Mouse (Mus musculus): ENCODE measurements at regions not wholly inside any gene's neighbourhood (a gene's known extent, or its start where the extent isn't known, plus 50 kb on each side); places are given as distances from the start of the nearest gene placed in this dataset.

GRCm38 (mm10) chr13:72691783-72692729, 63.4 kb downstream of the Irx2 start:
- Histone ChIP-seq H3K9me3 (no peaks in the 10 kb centered on the region), H3K4me3 (no peak overlapping the region), H3K27me3 (no peaks in the 10 kb centered on the region), H3K36me3 (no peaks in the 10 kb centered on the region), H3K27ac (replicated peaks) (no peak overlapping the region), H3K4me2 (replicated peaks) (no peak overlapping the region), H3K4me1 (no peaks in the 10 kb centered on the region), H3K9ac (replicated peaks) (no peak overlapping the region)
- WGBS: 33% methylated on average over 12 of the region's 13 CpGs
- peak; percentile 51; the same call in 1 of the 2 replicates for ATAC-seq (replicated peaks)

GRCm38 (mm10) chr13:72707469-72707868, 78.8 kb downstream of the Irx2 start:
- Histone ChIP-seq H3K4me3 (no peak overlapping the region), H3K27me3 (no peaks in the 10 kb centered on the region), H3K36me3 (no peaks in the 10 kb centered on the region), H3K4me2 (replicated peaks) (no peak overlapping the region), H3K9ac (replicated peaks) (no peak overlapping the region), H3K27ac (replicated peaks) (no peak overlapping the region), H3K9me3 (no peaks in the 10 kb centered on the region), H3K4me1 (0 out of 2 replicates have a peak, but pooled peaks cover 5% of the 10 kb centered on the region)
- 81% methylated on average over 3 of the region's 3 CpGs for whole genome bisulfite sequencing
- ATAC-seq (replicated peaks): no peak

GRCm38 (mm10) chr13:72708728-72709127, 80.1 kb downstream of the Irx2 start:
- H3K4me3 ChIP-seq: no peak overlapping the region
- H3K4me1 ChIP-seq: 0 out of 2 replicates have a peak, but pooled peaks cover 5% of the 10 kb centered on the region
- WGBS: 81% methylated on average over 2 of the region's 2 CpGs
- ATAC-seq (replicated peaks): no peak
- no peaks in the 10 kb centered on the region for H3K27me3 ChIP-seq
- H3K27ac ChIP-seq (replicated peaks): no peak overlapping the region
- no peak overlapping the region for H3K4me2 ChIP-seq (replicated peaks)
- no peak overlapping the region for H3K9ac ChIP-seq (replicated peaks)
- no peaks in the 10 kb centered on the region for H3K36me3 ChIP-seq
- H3K9me3 ChIP-seq: no peaks in the 10 kb centered on the region

GRCm38 (mm10) chr13:72710051-72710450, 81.4 kb downstream of the Irx2 start:
- 0 out of 2 replicates have a peak, but pooled peaks cover 5% of the 10 kb centered on the region for H3K4me1 ChIP-seq
- H3K9me3 ChIP-seq: no peaks in the 10 kb centered on the region
- no peak for ATAC-seq (replicated peaks)
- no peak overlapping the region for H3K4me2 ChIP-seq (replicated peaks)
- no peak overlapping the region for H3K27ac ChIP-seq (replicated peaks)
- 78% methylated on average over 5 of the region's 5 CpGs for WGBS
- H3K36me3 ChIP-seq: no peaks in the 10 kb centered on the region
- no peak overlapping the region for H3K4me3 ChIP-seq
- no peak overlapping the region for H3K9ac ChIP-seq (replicated peaks)
- H3K27me3 ChIP-seq: no peaks in the 10 kb centered on the region

GRCm38 (mm10) chr13:72711136-72711535, 82.5 kb downstream of the Irx2 start:
- Histone ChIP-seq H3K4me3 (no peak overlapping the region), H3K27ac (replicated peaks) (no peak overlapping the region), H3K9ac (replicated peaks) (no peak overlapping the region), H3K4me1 (0 out of 2 replicates have a peak, but pooled peaks cover 5% of the 10 kb centered on the region), H3K27me3 (no peaks in the 10 kb centered on the region), H3K9me3 (no peaks in the 10 kb centered on the region), H3K4me2 (replicated peaks) (no peak overlapping the region), H3K36me3 (no peaks in the 10 kb centered on the region)
- WGBS: 74% methylated on average over 8 of the region's 8 CpGs
- no peak for ATAC-seq (replicated peaks)

- H3K36me3 ChIP-seq: no peaks in the 10 kb centered on the region
- H3K4me1 ChIP-seq: 0 out of 2 replicates have a peak, but pooled peaks cover 5% of the 10 kb centered on the region
- no peak overlapping the region for H3K4me2 ChIP-seq (replicated peaks)
- WGBS: 89% methylated on average over 4 of the region's 4 CpGs
- H3K4me3 ChIP-seq: no peak overlapping the region
- no peak overlapping the region for H3K9ac ChIP-seq (replicated peaks)
- no peaks in the 10 kb centered on the region for H3K9me3 ChIP-seq
- no peak for ATAC-seq (replicated peaks)
- H3K27me3 ChIP-seq: no peaks in the 10 kb centered on the region
- no peak overlapping the region for H3K27ac ChIP-seq (replicated peaks)
Observed at GRCm38 (mm10) chr13:72711842-72712330, 83.3 kb downstream of the Irx2 start.

- 70% methylated on average over 7 of the region's 7 CpGs for WGBS
- no peak overlapping the region for H3K4me3 ChIP-seq
- 0 out of 2 replicates have a peak, but pooled peaks cover 5% of the 10 kb centered on the region for H3K4me1 ChIP-seq
- no peak overlapping the region for H3K4me2 ChIP-seq (replicated peaks)
- no peak overlapping the region for H3K27ac ChIP-seq (replicated peaks)
- H3K27me3 ChIP-seq: no peaks in the 10 kb centered on the region
- ATAC-seq (replicated peaks): no peak
- H3K9ac ChIP-seq (replicated peaks): no peak overlapping the region
- no peaks in the 10 kb centered on the region for H3K36me3 ChIP-seq
- H3K9me3 ChIP-seq: no peaks in the 10 kb centered on the region
Observed at GRCm38 (mm10) chr13:72714793-72715192, 86.2 kb downstream of the Irx2 start.

GRCm38 (mm10) chr13:72715959-72716680, 87.5 kb downstream of the Irx2 start:
- no peaks in the 10 kb centered on the region for H3K4me1 ChIP-seq
- no peak overlapping the region for H3K4me2 ChIP-seq (replicated peaks)
- H3K36me3 ChIP-seq: no peaks in the 10 kb centered on the region
- no peak overlapping the region for H3K9ac ChIP-seq (replicated peaks)
- no peaks in the 10 kb centered on the region for H3K27me3 ChIP-seq
- H3K27ac ChIP-seq (replicated peaks): no peak overlapping the region
- H3K9me3 ChIP-seq: no peaks in the 10 kb centered on the region
- H3K4me3 ChIP-seq: no peak overlapping the region
- ATAC-seq (replicated peaks): no peak
- WGBS: 77% methylated on average over 6 of the region's 6 CpGs

- ATAC-seq (replicated peaks): no peak
- no peaks in the 10 kb centered on the region for H3K4me1 ChIP-seq
- WGBS: 45% methylated on average over 9 of the region's 9 CpGs
- no peak overlapping the region for H3K4me3 ChIP-seq
- no peak overlapping the region for H3K27ac ChIP-seq (replicated peaks)
- H3K9me3 ChIP-seq: no peaks in the 10 kb centered on the region
- no peaks in the 10 kb centered on the region for H3K27me3 ChIP-seq
- H3K36me3 ChIP-seq: no peaks in the 10 kb centered on the region
- no peak overlapping the region for H3K9ac ChIP-seq (replicated peaks)
- H3K4me2 ChIP-seq (replicated peaks): no peak overlapping the region
Observed at GRCm38 (mm10) chr13:72727126-72727525, 98.5 kb downstream of the Irx2 start.

- ATAC-seq (replicated peaks): peak; percentile 89
- no peak overlapping the region for H3K9ac ChIP-seq (replicated peaks)
Observed at GRCm38 (mm10) chr13:72735916-72736315, 107.3 kb downstream of the Irx2 start.

GRCm38 (mm10) chr13:72736992-72737391, 108.4 kb downstream of the Irx2 start:
- Histone ChIP-seq H3K4me1 (no peaks in the 10 kb centered on the region), H3K27me3 (no peaks in the 10 kb centered on the region), H3K36me3 (no peaks in the 10 kb centered on the region), H3K9me3 (no peaks in the 10 kb centered on the region), H3K9ac (replicated peaks) (no peak overlapping the region), H3K4me2 (replicated peaks) (no peak overlapping the region), H3K27ac (replicated peaks) (no peak overlapping the region), H3K4me3 (no peak overlapping the region)
- no peak for ATAC-seq (replicated peaks)
- WGBS: 80% methylated on average over 8 of the region's 8 CpGs

More at GRCm38 (mm10) chr13:72735916-72736315, 107.3 kb downstream of the Irx2 start:
- Histone ChIP-seq H3K27ac (replicated peaks) (no peak overlapping the region), H3K4me1 (no peaks in the 10 kb centered on the region), H3K9me3 (no peaks in the 10 kb centered on the region), H3K36me3 (no peaks in the 10 kb centered on the region), H3K4me3 (no peak overlapping the region), H3K4me2 (replicated peaks) (no peak overlapping the region), H3K27me3 (no peaks in the 10 kb centered on the region)
- 69% methylated on average over 8 of the region's 8 CpGs for WGBS

- 87% methylated on average over 3 of the region's 3 CpGs for WGBS
Observed at GRCm38 (mm10) chr13:72747187-72747586, 118.6 kb downstream of the Irx2 start.

More at GRCm38 (mm10) chr13:72747187-72747586, 118.6 kb downstream of the Irx2 start:
- no peak overlapping the region for H3K4me3 ChIP-seq
- no peak for ATAC-seq (replicated peaks)
- no peak overlapping the region for H3K4me2 ChIP-seq (replicated peaks)
- no peaks in the 10 kb centered on the region for H3K9me3 ChIP-seq
- H3K36me3 ChIP-seq: no peaks in the 10 kb centered on the region
- H3K4me1 ChIP-seq: no peaks in the 10 kb centered on the region
- 0 out of 2 replicates have a peak, but pooled peaks cover 3% of the 10 kb centered on the region for H3K27me3 ChIP-seq
- no peak overlapping the region for H3K27ac ChIP-seq (replicated peaks)
- no peak overlapping the region for H3K9ac ChIP-seq (replicated peaks)

All from forebrain, embryonic 15.5 days (tissue).